Mouse (Mus musculus): ENCODE measurements at regions not wholly inside any gene's neighbourhood (a gene's known extent, or its start where the extent isn't known, plus 50 kb on each side); places are given as distances from the start of the nearest gene placed in this dataset.

DNA sequence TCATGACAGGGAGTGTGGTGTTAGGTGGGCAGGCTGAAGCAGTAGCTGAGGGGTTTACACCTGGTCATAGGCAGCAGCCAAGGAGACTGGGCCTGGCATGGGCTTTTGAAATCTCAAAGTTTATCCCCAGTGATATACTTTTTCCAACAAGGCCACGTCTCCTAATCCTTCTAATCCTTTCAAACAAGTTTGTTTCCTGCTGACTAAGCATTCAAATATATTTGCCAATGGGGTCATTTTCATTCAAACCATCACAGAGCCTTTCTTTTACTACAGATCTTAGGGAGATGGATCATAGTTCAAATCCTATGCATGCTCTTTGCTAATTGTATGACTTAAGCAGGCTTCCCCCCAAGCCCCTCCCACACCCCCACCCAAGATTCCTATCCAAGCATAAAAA, 93.0 kb upstream of the Eef1e1 start:
- no peak for DNase-seq (ENCODE audit: low spot score)

DNA sequence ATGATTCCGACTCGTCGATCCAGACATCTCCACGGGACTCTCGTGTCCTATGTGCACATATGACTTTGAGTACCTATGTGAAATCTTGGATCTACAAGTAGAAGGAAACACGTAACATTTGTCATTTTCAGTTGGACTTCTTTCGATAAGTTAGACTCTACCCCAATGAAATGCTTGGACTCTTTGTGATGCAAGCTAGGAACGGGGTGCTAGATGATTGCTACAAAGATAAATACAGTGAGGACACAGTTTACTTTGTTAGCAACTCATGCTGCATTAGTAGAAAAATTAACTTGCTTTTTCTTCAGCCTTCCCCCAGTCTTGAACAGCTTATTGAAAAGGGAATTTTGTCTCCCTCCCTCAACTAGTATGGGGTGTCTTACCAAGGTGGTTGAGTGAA, 81.2 kb upstream of the Eef1e1 start:
- no peak for DNase-seq (ENCODE audit: low spot score)

DNA sequence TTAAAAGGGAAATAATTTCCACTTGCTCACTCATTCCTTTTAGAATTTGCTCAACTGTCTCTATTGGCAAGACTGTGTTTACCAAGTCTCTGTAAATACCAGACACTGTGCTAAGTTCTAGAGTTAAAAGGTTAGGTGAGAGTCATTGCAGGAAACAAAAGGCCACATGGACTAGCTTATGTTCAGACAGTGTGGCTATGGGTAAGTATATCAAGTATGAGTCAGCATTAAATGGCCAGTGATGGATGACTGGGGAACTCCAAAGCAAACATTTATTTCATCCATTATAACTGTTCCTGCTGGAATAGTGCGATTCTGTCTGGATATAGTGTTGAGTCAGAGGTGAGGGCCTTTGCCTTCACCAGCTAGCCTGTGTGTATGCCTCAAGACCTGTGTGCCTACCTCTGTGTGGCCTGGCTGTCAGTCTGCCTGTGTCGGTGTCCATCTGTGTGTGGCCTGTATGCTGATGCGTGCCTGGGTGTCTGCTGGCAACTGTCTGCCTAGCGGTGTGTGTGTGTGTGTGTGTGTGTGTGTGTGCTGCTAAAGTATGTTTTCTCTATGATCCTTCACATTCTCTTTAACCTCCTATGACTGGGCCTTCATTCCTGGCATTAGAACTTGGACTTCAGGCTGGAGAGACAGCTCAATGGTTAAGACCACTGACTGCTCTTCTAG, 77.6 kb upstream of the Eef1e1 start:
- DNase-seq (ENCODE audit: low spot score), result no peak

DNA sequence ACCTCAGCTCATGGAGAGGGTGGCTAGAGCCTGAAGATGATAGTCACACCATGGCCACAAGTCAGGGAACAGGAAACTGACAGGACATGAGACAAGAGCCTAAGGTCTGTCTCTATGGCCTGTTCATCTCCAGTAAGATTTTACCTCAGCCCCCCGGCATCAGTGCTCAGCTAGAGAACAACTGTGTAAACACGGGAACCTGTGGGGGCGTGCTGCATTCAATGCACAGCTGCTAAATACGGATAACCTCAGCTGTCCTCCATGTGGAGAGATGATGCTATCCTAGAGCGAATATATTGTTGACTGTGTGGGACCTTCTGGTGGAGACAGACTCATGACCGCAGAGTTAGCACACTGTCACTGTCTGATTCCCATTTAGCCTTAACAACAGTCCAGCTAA, 76.4 kb upstream of the Eef1e1 start:
- DNase-seq (ENCODE audit: low spot score), result no peak

DNA sequence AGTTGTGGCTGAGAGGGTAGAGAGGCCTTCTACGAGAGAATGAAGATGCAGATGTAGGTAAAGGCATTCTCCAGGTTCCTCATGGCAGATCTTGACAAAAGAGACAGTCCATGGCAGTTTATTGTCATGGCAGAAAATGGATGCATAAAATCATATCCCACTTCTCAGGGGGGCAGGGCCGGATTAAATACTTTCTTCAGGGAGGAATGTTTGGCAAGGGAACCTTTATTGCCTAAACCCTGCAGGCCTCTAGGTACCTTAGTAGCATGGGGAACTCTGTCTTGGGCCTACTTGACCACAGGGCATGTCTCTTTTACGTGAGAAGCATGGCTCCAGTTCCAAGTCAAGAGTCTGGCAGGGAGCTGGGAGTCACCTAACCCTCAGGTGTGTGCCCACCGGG, 74.4 kb upstream of the Eef1e1 start:
- no peak for DNase-seq (ENCODE audit: low spot score)

DNA sequence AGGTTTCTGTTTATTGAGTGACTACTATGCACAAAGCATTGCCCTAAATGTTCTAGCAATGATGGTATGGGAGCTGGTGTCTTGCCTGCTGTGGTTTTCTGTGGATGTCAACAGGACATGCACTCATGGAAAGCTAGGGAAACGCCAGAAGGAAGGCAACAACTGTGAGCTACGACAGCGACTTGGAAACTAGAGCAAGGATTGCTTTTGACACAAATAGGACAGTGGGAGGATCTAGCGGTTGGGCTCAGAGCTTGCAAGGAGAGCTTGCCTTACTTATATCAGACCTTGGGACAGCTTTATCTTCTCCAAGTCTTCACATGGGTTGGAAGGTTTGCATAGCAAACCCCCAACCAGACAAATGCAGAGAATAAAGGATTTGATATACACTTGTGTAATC, 66.6 kb upstream of the Eef1e1 start:
- no peak for DNase-seq (ENCODE audit: low spot score)

DNA sequence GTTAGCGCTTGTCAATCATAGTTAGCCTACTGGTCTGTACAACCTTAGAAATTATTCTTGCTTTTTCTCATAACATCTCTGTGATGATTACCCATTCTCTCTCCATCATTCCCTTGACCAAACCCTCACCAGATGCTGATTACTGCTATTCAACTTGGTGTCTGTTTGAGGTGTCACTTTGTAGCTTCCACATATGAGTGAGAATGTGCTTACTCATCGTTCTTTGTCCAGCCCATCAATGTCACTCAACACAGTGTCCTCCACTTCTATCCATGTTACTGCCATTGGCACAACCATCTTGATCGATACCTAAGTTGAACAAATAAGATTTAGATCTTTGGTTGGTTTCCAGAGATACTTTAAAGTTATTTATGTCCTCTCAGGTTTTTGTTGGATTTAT, 62.3 kb upstream of the Eef1e1 start:
- no peak for DNase-seq (ENCODE audit: low spot score)

DNA sequence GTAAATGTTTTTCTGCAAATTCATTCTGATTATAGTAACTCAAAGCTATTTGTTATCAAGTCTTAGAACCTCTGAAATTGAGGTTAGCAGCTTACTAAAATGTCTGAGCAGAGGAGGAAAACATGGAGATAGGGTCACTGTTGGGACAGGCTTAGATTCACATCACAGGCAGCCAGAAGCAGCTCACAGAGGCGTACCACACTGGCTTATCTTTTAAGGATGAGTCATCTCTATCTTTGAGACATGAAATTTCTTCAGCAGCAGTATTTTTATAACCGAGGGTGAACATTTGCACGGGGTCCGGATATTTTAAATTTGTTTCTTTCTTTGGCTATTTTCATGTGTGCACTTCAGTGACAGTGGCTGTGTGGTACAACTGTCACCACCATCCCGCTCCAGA, 56.0 kb upstream of the Eef1e1 start:
- DNase-seq (ENCODE audit: low spot score), result no peak
